Mouse (Mus musculus) layer of hippocampus, adult 9-10 months (tissue): ENCODE results near the gene Cbr3.

ENCODE experiments used
- DNase-seq: peaks from one replicate; pipeline ENCODE4 v3.0.0; 2022; ENCODE audit warnings: low spot score

Cbr3 gene

GRCm38 (mm10) chr16:93711411-93712188 lies 28.6 kb downstream of the Cbr3 start, which contains the start of gene Dop1b:
Gene Dop1b, plus strand, starts transcription at chr16:93711904.
- peak; percentile 97 for DNase-seq

- no peak for DNase-seq
These were observed 29.3 kb downstream of the Cbr3 start for GRCm38 (mm10) chr16:93712189-93712885.

- DNase-seq = no peak
These were observed 30.0 kb downstream of the Cbr3 start for GRCm38 (mm10) chr16:93712966-93713365.

GRCm38 (mm10) chr16:93714426-93714825 lies 31.4 kb downstream of the Cbr3 start:
- DNase-seq = no peak

GRCm38 (mm10) chr16:93715826-93716225 lies 32.8 kb downstream of the Cbr3 start:
- DNase-seq = no peak

- DNase-seq = no peak
These were observed 34.3 kb downstream of the Cbr3 start for GRCm38 (mm10) chr16:93717299-93717703.

GRCm38 (mm10) chr16:93721771-93722170 lies 38.8 kb downstream of the Cbr3 start:
- no peak for DNase-seq

- no peak for DNase-seq
These were observed 39.5 kb downstream of the Cbr3 start for GRCm38 (mm10) chr16:93722476-93722875.

GRCm38 (mm10) chr16:93725417-93726144 lies 42.6 kb downstream of the Cbr3 start:
- no peak for DNase-seq

- DNase-seq = no peak
These were observed 43.2 kb downstream of the Cbr3 start for GRCm38 (mm10) chr16:93726186-93726585.

- DNase-seq = no peak
These were observed 45.7 kb downstream of the Cbr3 start for GRCm38 (mm10) chr16:93728676-93729075.

- DNase-seq = no peak
These were observed 47.0 kb downstream of the Cbr3 start for GRCm38 (mm10) chr16:93729801-93730721.

- DNase-seq = no peak
These were observed 48.3 kb downstream of the Cbr3 start for GRCm38 (mm10) chr16:93731310-93731709.

- DNase-seq = no peak
These were observed 50.0 kb downstream of the Cbr3 start for GRCm38 (mm10) chr16:93732875-93733569.

GRCm38 (mm10) chr16:93739251-93739650 lies 56.2 kb downstream of the Cbr3 start:
- DNase-seq = no peak
